Mouse (Mus musculus) midbrain, embryonic 16.5 days (tissue): ENCODE data around the gene Agk. TPM values are rescaled to one million over a fixed set of nuclear protein-coding genes. Genes with fewer than 3 reads are reported as not detected.

Source experiments
- ATAC-seq: fragments of 200-750 bp; cut with Nextera tagmentation; 2 replicates; pipeline ENCODE4 v1.8.0; 2017; ENCODE audit warnings: moderate TSS enrichment
- H3K27ac ChIP-seq: fragments of 300-500 bp; sonication (generic); 2 replicates; pipeline ENCODE4 v1.5.1; 2014; ENCODE audit warnings: mild to moderate bottlenecking, low read length, mixed read lengths
- H3K27me3 ChIP-seq: fragments of 300-500 bp; sonication (generic); 2 replicates; pipeline ENCODE4 v1.6.1; 2014; ENCODE audit warnings: low read depth, low read length, mixed read lengths; ENCODE audit not compliant: control insufficient read depth, insufficient read depth
- H3K36me3 ChIP-seq: fragments of 300-500 bp; sonication (generic); 2 replicates; pipeline ENCODE4 v1.6.1; 2014; ENCODE audit warnings: mild to moderate bottlenecking, low read length, moderate library complexity, mixed read lengths; ENCODE audit not compliant: control insufficient read depth, insufficient read depth
- H3K4me1 ChIP-seq: fragments of 300-500 bp; sonication (generic); 2 replicates; pipeline ENCODE4 v1.6.1; 2014; ENCODE audit warnings: mild to moderate bottlenecking, low read length, mixed read lengths; ENCODE audit not compliant: control insufficient read depth, insufficient read depth
- H3K4me2 ChIP-seq: fragments of 300-500 bp; sonication (generic); 2 replicates; pipeline ENCODE4 v1.6.1; 2014; ENCODE audit warnings: mild to moderate bottlenecking, low read length, mixed read lengths
- H3K4me3 ChIP-seq: fragments of 300-500 bp; sonication (generic); 2 replicates; pipeline ENCODE4 v1.5.1; 2014; ENCODE audit warnings: low read depth, mild to moderate bottlenecking, low read length, moderate library complexity, mixed read lengths
- H3K9ac ChIP-seq: fragments of 300-500 bp; sonication (generic); 2 replicates; pipeline ENCODE4 v1.6.1; 2014; ENCODE audit warnings: low read depth, low read length, mixed read lengths
- H3K9me3 ChIP-seq: fragments of 300-500 bp; sonication (generic); replicated peaks from 2 replicates; pipeline ENCODE4 v1.6.1; 2014; ENCODE audit warnings: mild to moderate bottlenecking, low read length, mixed read lengths; ENCODE audit not compliant: control insufficient read depth, poor library complexity, severe bottlenecking
- WGBS: fragments of 180-500 bp; shearing (Covaris S2); extraction: QIAGEN DNeasy Blood & Tissue Kit; methylation state at CpG from one replicate; pipeline ENCODE4 v1.1.7; 2014; 5-methylcytosine and 5-hydroxymethylcytosine counted together
- polyA plus RNA-seq: library from polyadenylated mRNA; unstranded; fragments of >200 nt; fragmentation: Nextera tagmentation; extraction: Ambion mirVana; gene quantifications from 2 replicates; pipeline ENCODE4 v1.2.1, GENCODE M21; 2015

Gene Agk
- polyA plus RNA-seq, 1 experiment from 2014 or later: 74.5 TPM

DNA sequence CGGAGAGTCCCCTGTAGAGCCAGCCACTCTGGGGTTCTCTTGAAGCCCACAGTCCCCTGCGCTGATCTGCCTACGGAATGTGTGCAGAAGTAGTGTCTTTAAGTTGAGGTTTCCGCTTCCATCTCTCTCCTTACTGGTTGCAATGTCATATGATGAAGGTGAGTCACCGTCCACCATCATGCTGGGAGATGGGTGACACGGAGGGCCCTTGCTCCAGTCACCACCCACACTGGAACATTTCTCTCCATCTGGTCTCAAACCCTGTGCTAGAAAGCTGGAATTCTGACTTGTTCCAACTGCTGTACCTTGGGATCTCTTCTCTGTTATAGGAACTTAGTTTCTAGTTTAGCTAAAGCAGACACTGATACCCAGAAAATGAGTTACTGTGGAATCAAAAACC is 96.1 kb downstream of the Agk start:
- Histone ChIP-seq H3K9ac (no peak overlapping the region), H3K27me3 (no peaks in the 10 kb centered on the region), H3K4me3 (no peak overlapping the region), H3K4me2 (no peak overlapping the region), H3K27ac (no peak overlapping the region), H3K4me1 (no peaks in the 10 kb centered on the region), H3K36me3 (0 out of 2 replicates have a peak, but pooled peaks cover 7% of the 10 kb centered on the region), H3K9me3 (no peaks in the 10 kb centered on the region)
- no peak for ATAC-seq
- 98% methylated on average over 6 of the region's 6 CpGs for WGBS

- no peaks in the 10 kb centered on the region for H3K27me3 ChIP-seq
- 96% methylated on average over 1 of the region's 1 CpGs for WGBS
- no peak overlapping the region for H3K27ac ChIP-seq
- H3K4me2 ChIP-seq: no peak overlapping the region
- 0 out of 2 replicates have a peak, but pooled peaks cover 7% of the 10 kb centered on the region for H3K36me3 ChIP-seq
- no peak overlapping the region for H3K4me3 ChIP-seq
- H3K9me3 ChIP-seq: no peaks in the 10 kb centered on the region
- no peaks in the 10 kb centered on the region for H3K4me1 ChIP-seq
- no peak overlapping the region for H3K9ac ChIP-seq
- no peak for ATAC-seq
Observed at GRCm38 (mm10) chr6:40423013-40423412, 98.0 kb downstream of the Agk start.

GRCm38 (mm10) chr6:40423774-40424173 is 98.8 kb downstream of the Agk start:
- H3K27ac ChIP-seq: no peak overlapping the region
- 0 out of 2 replicates have a peak, but pooled peaks cover 4% of the 10 kb centered on the region for H3K36me3 ChIP-seq
- no peak for ATAC-seq
- H3K9me3 ChIP-seq: no peaks in the 10 kb centered on the region
- H3K4me3 ChIP-seq: no peak overlapping the region
- no peaks in the 10 kb centered on the region for H3K27me3 ChIP-seq
- no peak overlapping the region for H3K9ac ChIP-seq
- no peaks in the 10 kb centered on the region for H3K4me1 ChIP-seq
- no peak overlapping the region for H3K4me2 ChIP-seq
- 69% methylated on average over 1 of the region's 1 CpGs for WGBS

GRCm38 (mm10) chr6:40427441-40427840 is 102.5 kb downstream of the Agk start:
- Histone ChIP-seq H3K27ac (no peak overlapping the region), H3K9me3 (no peaks in the 10 kb centered on the region), H3K4me2 (no peak overlapping the region), H3K36me3 (0 out of 2 replicates have a peak, but pooled peaks cover 1% of the 10 kb centered on the region), H3K4me3 (no peak overlapping the region), H3K9ac (no peak overlapping the region), H3K27me3 (no peaks in the 10 kb centered on the region), H3K4me1 (peaks cover 3% of the 10 kb centered on the region; the same call in 1 of the 2 replicates)
- 90% methylated on average over 7 of the region's 7 CpGs for WGBS
- no peak for ATAC-seq

DNA sequence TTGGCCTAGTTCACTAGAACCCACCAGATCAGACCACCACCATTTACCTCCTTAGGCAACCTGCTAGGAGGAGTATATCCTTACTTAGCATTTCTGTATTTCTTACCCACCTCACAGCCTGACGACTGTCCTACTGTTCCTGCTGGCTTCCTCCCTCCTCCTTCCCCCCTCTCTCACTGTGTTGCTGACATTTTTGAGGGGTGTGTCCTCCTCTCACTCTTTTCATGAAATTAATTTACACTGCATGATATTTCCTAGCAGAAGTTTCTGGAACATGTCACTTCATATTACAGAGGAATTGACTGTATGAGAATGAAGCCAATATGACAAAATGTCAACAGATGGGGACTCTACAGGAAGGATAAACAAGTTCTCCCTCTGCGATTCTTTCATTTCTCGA is 103.7 kb downstream of the Agk start:
- H3K4me1 ChIP-seq: peaks cover 3% of the 10 kb centered on the region; the same call in 1 of the 2 replicates
- no peak overlapping the region for H3K9ac ChIP-seq
- no peak for ATAC-seq
- no peak overlapping the region for H3K27ac ChIP-seq
- H3K27me3 ChIP-seq: no peaks in the 10 kb centered on the region
- H3K36me3 ChIP-seq: no peaks in the 10 kb centered on the region
- no peak overlapping the region for H3K4me3 ChIP-seq
- WGBS: 73% methylated on average over 3 of the region's 3 CpGs
- H3K9me3 ChIP-seq: no peaks in the 10 kb centered on the region
- no peak overlapping the region for H3K4me2 ChIP-seq

DNA sequence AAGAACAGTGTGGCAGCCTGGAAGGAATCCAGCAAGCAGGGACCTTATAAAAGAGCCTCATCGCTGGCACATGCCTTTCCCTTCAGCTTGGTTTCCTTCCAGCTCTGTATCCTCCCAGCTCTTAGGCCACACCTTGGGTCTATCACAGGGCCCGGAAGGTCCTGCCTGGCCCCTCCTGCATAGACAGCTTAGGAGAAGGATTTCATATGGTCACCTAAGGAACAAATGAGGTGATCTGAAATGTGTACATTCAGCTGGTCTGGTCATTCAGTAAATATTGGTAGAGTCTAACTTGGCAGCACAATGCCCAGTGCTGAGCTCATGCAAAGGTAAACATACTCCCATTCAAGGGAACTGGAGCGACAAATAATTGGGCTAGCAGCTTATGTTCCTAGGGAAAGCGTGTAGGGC is 104.6 kb downstream of the Agk start:
- no peak overlapping the region for H3K4me2 ChIP-seq
- H3K9me3 ChIP-seq: no peaks in the 10 kb centered on the region
- H3K9ac ChIP-seq: no peak overlapping the region
- 51% methylated on average over 4 of the region's 4 CpGs for WGBS
- H3K4me3 ChIP-seq: no peak overlapping the region
- H3K36me3 ChIP-seq: no peaks in the 10 kb centered on the region
- H3K27ac ChIP-seq: no peak overlapping the region
- H3K4me1 ChIP-seq: peaks cover 10% of the 10 kb centered on the region
- H3K27me3 ChIP-seq: no peaks in the 10 kb centered on the region
- 0 out of 2 replicates have a peak, but pooled peaks have one; percentile 10 for ATAC-seq

DNA sequence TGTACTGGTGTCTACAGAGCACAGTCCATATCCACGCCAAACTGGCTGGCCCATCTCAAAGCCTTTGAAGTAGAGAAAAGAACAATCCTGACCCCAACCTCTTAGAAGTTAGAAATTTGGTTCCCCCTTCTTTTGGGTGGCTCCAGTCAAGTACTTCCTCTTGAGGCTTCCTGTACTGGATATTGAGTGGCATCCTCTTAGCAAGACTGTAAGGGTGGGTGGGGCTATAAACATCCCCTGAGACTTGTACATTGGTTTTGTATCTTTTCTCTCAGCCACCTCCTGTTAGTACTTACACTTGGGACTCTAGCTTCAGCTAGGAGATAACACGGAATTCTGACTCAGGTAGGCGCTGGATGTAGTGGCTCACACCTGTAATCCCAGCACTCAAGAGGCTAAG is 105.3 kb downstream of the Agk start:
- H3K9ac ChIP-seq: no peak overlapping the region
- no peaks in the 10 kb centered on the region for H3K27me3 ChIP-seq
- H3K4me2 ChIP-seq: no peak overlapping the region
- 90% methylated on average over 3 of the region's 3 CpGs for WGBS
- ATAC-seq: no peak
- H3K4me3 ChIP-seq: no peak overlapping the region
- H3K27ac ChIP-seq: no peak overlapping the region
- no peaks in the 10 kb centered on the region for H3K9me3 ChIP-seq
- no peaks in the 10 kb centered on the region for H3K36me3 ChIP-seq
- peaks cover 13% of the 10 kb centered on the region for H3K4me1 ChIP-seq

DNA sequence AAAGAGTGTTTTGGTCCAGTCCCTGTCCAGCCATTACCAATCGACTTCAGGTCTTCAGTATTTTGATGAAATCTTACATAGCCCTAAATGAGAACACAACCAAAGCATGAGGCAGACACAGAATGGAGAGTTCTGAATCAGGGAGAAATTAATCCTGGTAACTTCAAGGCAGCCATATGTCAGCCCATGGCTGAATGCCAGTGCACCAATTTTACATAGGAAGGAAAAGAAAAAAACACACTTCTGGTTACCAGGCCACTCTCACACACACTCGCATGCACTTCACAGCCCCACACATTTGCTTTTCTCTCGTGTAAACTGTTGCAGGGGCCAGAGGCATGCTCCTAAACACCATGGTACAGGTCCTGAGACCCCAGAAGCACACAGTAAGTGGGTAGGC is 105.9 kb downstream of the Agk start:
- no peaks in the 10 kb centered on the region for H3K36me3 ChIP-seq
- WGBS: 72% methylated on average over 3 of the region's 3 CpGs

GRCm38 (mm10) chr6:40431356-40431755 is 106.4 kb downstream of the Agk start:
- 65% methylated on average over 4 of the region's 4 CpGs for WGBS
- no peak for ATAC-seq
- H3K4me3 ChIP-seq: no peak overlapping the region

More for the DNA sequence above, 105.9 kb downstream of the Agk start:
- no peak overlapping the region for H3K4me3 ChIP-seq
- no peaks in the 10 kb centered on the region for H3K27me3 ChIP-seq
- no peak overlapping the region for H3K9ac ChIP-seq
- no peak overlapping the region for H3K4me2 ChIP-seq
- peaks cover 13% of the 10 kb centered on the region for H3K4me1 ChIP-seq
- ATAC-seq: no peak
- H3K27ac ChIP-seq: no peak overlapping the region
- no peaks in the 10 kb centered on the region for H3K9me3 ChIP-seq

More at GRCm38 (mm10) chr6:40431356-40431755, 106.4 kb downstream of the Agk start:
- Histone ChIP-seq H3K27me3 (no peaks in the 10 kb centered on the region), H3K9me3 (no peaks in the 10 kb centered on the region), H3K9ac (no peak overlapping the region), H3K36me3 (no peaks in the 10 kb centered on the region), H3K27ac (no peak overlapping the region), H3K4me2 (no peak overlapping the region), H3K4me1 (peaks cover 13% of the 10 kb centered on the region)
